ENCODE assay signal across 25 mouse cellular contexts in genomic region chr13:43906241-43906640, GRCm38 (mm10).
DNase-seq lines count a peak whose midpoint lies in the region; ATAC-seq lines count a peak whose summit lies in the region.
"Had no signal": no experiment of that assay in that cellular context is flagged by ENCODE, and none has a peak within 500 bp of the region (broad histone marks: within the 10 kb centered on the region; RNA-seq: fewer than 3 reads in every experiment).

No protein-coding gene starts in this region.

- no peak overlapping the region for H3K9ac ChIP-seq in midbrain, embryonic 15.5 days
- H3K9ac ChIP-seq: embryonic facial prominence, embryonic 12.5 days; forebrain, embryonic 12.5 days; kidney, embryonic 15.5 days; limb, embryonic 15.5 days; liver, embryonic 14.5 days; lung, embryonic 14.5 days; neural tube, embryonic 13.5 days had no signal

- no peak overlapping the region for H3K4me3 ChIP-seq in heart, embryonic 10.5 days
- H3K4me3 ChIP-seq in midbrain, embryonic 15.5 days = no peak overlapping the region
- no peak overlapping the region for H3K4me3 ChIP-seq in hindbrain, embryonic 10.5 days
- H3K4me3 ChIP-seq: embryonic facial prominence, embryonic 12.5 days; forebrain, embryonic 12.5 days; gastrocnemius, adult 2 months; kidney, embryonic 15.5 days; limb, embryonic 15.5 days; neural tube, embryonic 13.5 days had no signal

- ATAC-seq in activated CD4-positive, CD25-positive, alpha-beta regulatory T cell, adult 4 months = peak; percentile 76
- ATAC-seq in neutrophil, adult 5-6 weeks (ENCODE audit: extremely low read depth, insufficient number of reproducible peaks, low FRiP score, poor library complexity, severe bottlenecking) = peak; percentile 20; the same call in 1 of the 2 replicates
- no peak for ATAC-seq in midbrain, embryonic 15.5 days (replicated peaks)
- ATAC-seq: hindbrain, postnatal 0 days had no signal

- H3K27ac ChIP-seq in heart, embryonic 10.5 days = 0 out of 2 replicates have a peak overlapping the region, but pooled peaks have one; percentile 22
- no peak overlapping the region for H3K27ac ChIP-seq in midbrain, embryonic 15.5 days
- H3K27ac ChIP-seq in hindbrain, embryonic 10.5 days = no peak overlapping the region
- H3K27ac ChIP-seq: embryonic facial prominence, embryonic 12.5 days; forebrain, embryonic 12.5 days; gastrocnemius, adult 2 months; hindbrain, postnatal 0 days; kidney, embryonic 15.5 days; limb, embryonic 15.5 days; liver, embryonic 14.5 days; neural tube, embryonic 13.5 days had no signal

- H3K27me3 ChIP-seq in heart, embryonic 10.5 days (ENCODE audit: insufficient read depth, poor library complexity, severe bottlenecking) = peaks cover 14% of the 10 kb centered on the region; the same call in 1 of the 2 replicates
- H3K27me3 ChIP-seq in midbrain, embryonic 15.5 days (replicated peaks) = no peaks in the 10 kb centered on the region
- peaks cover 21% of the 10 kb centered on the region; the same call in 1 of the 2 replicates for H3K27me3 ChIP-seq in hindbrain, embryonic 10.5 days (ENCODE audit: insufficient read depth, poor library complexity, severe bottlenecking)
- H3K27me3 ChIP-seq: embryonic facial prominence, embryonic 12.5 days; limb, embryonic 15.5 days; neural tube, embryonic 13.5 days had no signal

- no peak for DNase-seq in heart, embryonic 10.5 days (ENCODE audit: low spot score)
- DNase-seq in heart, postnatal 36 days = no peak
- peak; percentile 36 for DNase-seq in thymus, postnatal 4 days
- DNase-seq in urinary bladder, postnatal 25 days (ENCODE audit: low spot score) = no peak
- no peak for DNase-seq in hindbrain, embryonic 10.5 days (ENCODE audit: low spot score)
- DNase-seq: adrenal gland, postnatal 36 days; cerebellum, adult 11 months; cerebellum, postnatal 10 days; gastrocnemius, adult 2 months; kidney, adult 11 months; kidney, postnatal 36 days; lung, embryonic 14.5 days; lung, postnatal 36 days; midbrain, embryonic 14.5 days; right cerebral cortex, adult 18-20 months had no signal

- no peaks in the 10 kb centered on the region for H3K36me3 ChIP-seq in heart, embryonic 10.5 days
- no peaks in the 10 kb centered on the region for H3K36me3 ChIP-seq in midbrain, embryonic 15.5 days (replicated peaks)
- no peaks in the 10 kb centered on the region for H3K36me3 ChIP-seq in hindbrain, embryonic 10.5 days
- H3K36me3 ChIP-seq: embryonic facial prominence, embryonic 12.5 days; forebrain, embryonic 12.5 days; kidney, embryonic 15.5 days; limb, embryonic 15.5 days; neural tube, embryonic 13.5 days had no signal

- H3K9me3 ChIP-seq in heart, embryonic 10.5 days = no peaks in the 10 kb centered on the region
- H3K9me3 ChIP-seq in midbrain, embryonic 15.5 days = no peaks in the 10 kb centered on the region
- no peaks in the 10 kb centered on the region for H3K9me3 ChIP-seq in hindbrain, embryonic 10.5 days
- H3K9me3 ChIP-seq: embryonic facial prominence, embryonic 12.5 days; forebrain, embryonic 12.5 days; kidney, embryonic 15.5 days; limb, embryonic 15.5 days; neural tube, embryonic 13.5 days had no signal

- intact Hi-C loops in heart, postnatal 36 days (cut with DNase I) = loop anchor here (5.0 kb wide), 1 partner anchor 131 kb away; no protein-coding TSS in a partner anchor

- H3K4me2 ChIP-seq in midbrain, embryonic 15.5 days = no peak overlapping the region
- H3K4me2 ChIP-seq: embryonic facial prominence, embryonic 12.5 days; forebrain, embryonic 12.5 days; kidney, embryonic 15.5 days; limb, embryonic 15.5 days; lung, embryonic 14.5 days; neural tube, embryonic 13.5 days had no signal

- peaks cover 35% of the 10 kb centered on the region for H3K4me1 ChIP-seq in heart, embryonic 10.5 days
- peaks cover 6% of the 10 kb centered on the region; the same call in 1 of the 2 replicates for H3K4me1 ChIP-seq in midbrain, embryonic 15.5 days
- peaks cover 51% of the 10 kb centered on the region for H3K4me1 ChIP-seq in hindbrain, embryonic 10.5 days (replicated peaks)

- WGBS in heart, embryonic 10.5 days = 78% methylated on average over 7 of the region's 7 CpGs
- 75% methylated on average over 7 of the region's 7 CpGs for WGBS in midbrain, embryonic 15.5 days
- WGBS in hindbrain, embryonic 10.5 days = 86% methylated on average over 7 of the region's 7 CpGs
